Mouse (Mus musculus) stomach, embryonic 14.5 days (tissue): ENCODE measurements at regions not wholly inside any gene's neighbourhood (a gene's known extent, or its start where the extent isn't known, plus 50 kb on each side); places are given as distances from the start of the nearest gene placed in this dataset.

Experiments
- ATAC-seq: fragments of 200-750 bp; cut with Nextera tagmentation; 2 replicates; pipeline ENCODE4 v1.8.0; 2017; ENCODE audit warnings: low read depth, moderate TSS enrichment; ENCODE audit not compliant: insufficient number of reproducible peaks, insufficient read depth, low FRiP score
- H3K27ac ChIP-seq: fragments of 300-500 bp; sonication (generic); 2 replicates; pipeline ENCODE4 v1.5.1; 2014; ENCODE audit warnings: mild to moderate bottlenecking, low read length, moderate library complexity, mixed read lengths
- H3K27me3 ChIP-seq: fragments of 300-500 bp; sonication (generic); 2 replicates; pipeline ENCODE4 v1.6.1; 2014; ENCODE audit warnings: low read length, control low read depth, mixed read lengths; ENCODE audit not compliant: control insufficient read depth, insufficient read depth
- H3K36me3 ChIP-seq: fragments of 300-500 bp; sonication (generic); 2 replicates; pipeline ENCODE4 v1.6.1; 2014; ENCODE audit warnings: mild to moderate bottlenecking, control low read depth, low read length, moderate library complexity, mixed read lengths; ENCODE audit not compliant: control insufficient read depth, insufficient read depth
- H3K4me1 ChIP-seq: fragments of 300-500 bp; sonication (generic); 2 replicates; pipeline ENCODE4 v1.6.1; 2014; ENCODE audit warnings: low read length, control low read depth, mixed read lengths; ENCODE audit not compliant: control insufficient read depth, insufficient read depth
- H3K4me2 ChIP-seq: fragments of 300-500 bp; sonication (generic); replicated peaks from 2 replicates; pipeline ENCODE4 v1.6.1; 2014; ENCODE audit warnings: low read depth, low read length, control low read depth
- H3K4me3 ChIP-seq: fragments of 300-500 bp; sonication (generic); 2 replicates; pipeline ENCODE4 v1.5.1; 2014; ENCODE audit warnings: low read depth, low read length, control low read depth
- H3K9ac ChIP-seq: fragments of 300-500 bp; sonication (generic); replicated peaks from 2 replicates; pipeline ENCODE4 v1.6.1; 2014; ENCODE audit warnings: low read depth, mild to moderate bottlenecking, control low read depth, low read length, moderate library complexity, mixed read lengths
- H3K9me3 ChIP-seq: fragments of 300-500 bp; sonication (generic); 2 replicates; pipeline ENCODE4 v1.6.1; 2016; ENCODE audit warnings: low read depth, low read length, control low read depth; ENCODE audit not compliant: control insufficient read depth
- whole genome bisulfite sequencing: fragments of 180-500 bp; shearing (Covaris S2); extraction: QIAGEN DNeasy Blood & Tissue Kit; methylation state at CpG from one replicate; pipeline ENCODE4 v1.1.7; 2014; 5-methylcytosine and 5-hydroxymethylcytosine counted together

- H3K36me3 ChIP-seq: no peaks in the 10 kb centered on the region
- no peaks in the 10 kb centered on the region for H3K9me3 ChIP-seq
- H3K4me3 ChIP-seq: no peak overlapping the region
- 77% methylated on average over 5 of the region's 5 CpGs for WGBS
- no peak overlapping the region for H3K27ac ChIP-seq
- no peaks in the 10 kb centered on the region for H3K27me3 ChIP-seq
- no peak overlapping the region for H3K9ac ChIP-seq
- no peaks in the 10 kb centered on the region for H3K4me1 ChIP-seq
- H3K4me2 ChIP-seq: no peak overlapping the region
- no peak for ATAC-seq
Observed at GRCm38 (mm10) chr2:72541246-72541645, 65.3 kb downstream of the Cdca7 start.

- no peak overlapping the region for H3K27ac ChIP-seq
- ATAC-seq: no peak
Observed at GRCm38 (mm10) chr2:72545453-72545852, 69.5 kb downstream of the Cdca7 start.

GRCm38 (mm10) chr2:72546476-72546875 lies 70.5 kb downstream of the Cdca7 start:
- H3K4me1 ChIP-seq: no peaks in the 10 kb centered on the region
- H3K27ac ChIP-seq: no peak overlapping the region
- WGBS: 73% methylated on average over 5 of the region's 5 CpGs
- H3K4me2 ChIP-seq: no peak overlapping the region
- no peak for ATAC-seq
- no peaks in the 10 kb centered on the region for H3K36me3 ChIP-seq
- H3K9me3 ChIP-seq: no peaks in the 10 kb centered on the region
- no peaks in the 10 kb centered on the region for H3K27me3 ChIP-seq
- H3K4me3 ChIP-seq: no peak overlapping the region
- no peak overlapping the region for H3K9ac ChIP-seq

More at GRCm38 (mm10) chr2:72545453-72545852, 69.5 kb downstream of the Cdca7 start:
- Histone ChIP-seq H3K27me3 (no peaks in the 10 kb centered on the region), H3K36me3 (no peaks in the 10 kb centered on the region), H3K4me1 (no peaks in the 10 kb centered on the region), H3K4me2 (no peak overlapping the region), H3K9ac (no peak overlapping the region), H3K9me3 (no peaks in the 10 kb centered on the region), H3K4me3 (no peak overlapping the region)
- 94% methylated on average over 1 of the region's 1 CpGs for WGBS

GRCm38 (mm10) chr2:72546963-72547362 lies 71.0 kb downstream of the Cdca7 start:
- Histone ChIP-seq H3K36me3 (no peaks in the 10 kb centered on the region), H3K9ac (no peak overlapping the region), H3K4me3 (no peak overlapping the region), H3K4me1 (no peaks in the 10 kb centered on the region), H3K27ac (no peak overlapping the region), H3K9me3 (no peaks in the 10 kb centered on the region), H3K27me3 (no peaks in the 10 kb centered on the region), H3K4me2 (no peak overlapping the region)
- WGBS: 30% methylated on average over 4 of the region's 4 CpGs
- ATAC-seq: no peak

- no peak overlapping the region for H3K4me2 ChIP-seq
- ATAC-seq: no peak
- H3K36me3 ChIP-seq: no peaks in the 10 kb centered on the region
- H3K9me3 ChIP-seq: no peaks in the 10 kb centered on the region
- no peak overlapping the region for H3K4me3 ChIP-seq
- no peaks in the 10 kb centered on the region for H3K4me1 ChIP-seq
- WGBS: 57% methylated on average over 4 of the region's 4 CpGs
- no peak overlapping the region for H3K9ac ChIP-seq
- H3K27me3 ChIP-seq: no peaks in the 10 kb centered on the region
- H3K27ac ChIP-seq: no peak overlapping the region
Observed at GRCm38 (mm10) chr2:72551268-72551667, 75.3 kb downstream of the Cdca7 start.

GRCm38 (mm10) chr2:72554603-72555002 lies 78.6 kb downstream of the Cdca7 start:
- Histone ChIP-seq H3K36me3 (no peaks in the 10 kb centered on the region), H3K9ac (no peak overlapping the region), H3K4me3 (no peak overlapping the region), H3K4me2 (no peak overlapping the region), H3K4me1 (0 out of 2 replicates have a peak, but pooled peaks cover 4% of the 10 kb centered on the region), H3K9me3 (no peaks in the 10 kb centered on the region), H3K27ac (no peak overlapping the region), H3K27me3 (no peaks in the 10 kb centered on the region)
- WGBS: 78% methylated on average over 5 of the region's 5 CpGs
- ATAC-seq: no peak

- 85% methylated on average over 4 of the region's 4 CpGs for WGBS
- no peaks in the 10 kb centered on the region for H3K27me3 ChIP-seq
- no peak for ATAC-seq
- H3K36me3 ChIP-seq: no peaks in the 10 kb centered on the region
- no peak overlapping the region for H3K9ac ChIP-seq
- no peaks in the 10 kb centered on the region for H3K9me3 ChIP-seq
- 0 out of 2 replicates have a peak, but pooled peaks cover 4% of the 10 kb centered on the region for H3K4me1 ChIP-seq
- H3K27ac ChIP-seq: no peak overlapping the region
- H3K4me3 ChIP-seq: no peak overlapping the region
- H3K4me2 ChIP-seq: no peak overlapping the region
Observed at GRCm38 (mm10) chr2:72555116-72555515, 79.2 kb downstream of the Cdca7 start.

GRCm38 (mm10) chr2:72555556-72555955 lies 79.6 kb downstream of the Cdca7 start:
- Histone ChIP-seq H3K4me1 (0 out of 2 replicates have a peak, but pooled peaks cover 4% of the 10 kb centered on the region), H3K9me3 (no peaks in the 10 kb centered on the region), H3K9ac (no peak overlapping the region), H3K36me3 (no peaks in the 10 kb centered on the region), H3K27me3 (no peaks in the 10 kb centered on the region), H3K4me3 (no peak overlapping the region), H3K4me2 (no peak overlapping the region), H3K27ac (no peak overlapping the region)
- 51% methylated on average over 6 of the region's 6 CpGs for WGBS
- no peak for ATAC-seq

GRCm38 (mm10) chr2:72556064-72556821 lies 80.3 kb downstream of the Cdca7 start:
- H3K4me2 ChIP-seq: no peak overlapping the region
- 60% methylated on average over 8 of the region's 8 CpGs for WGBS
- H3K9ac ChIP-seq: no peak overlapping the region
- H3K27ac ChIP-seq: no peak overlapping the region
- H3K4me3 ChIP-seq: no peak overlapping the region
- no peaks in the 10 kb centered on the region for H3K27me3 ChIP-seq
- 0 out of 2 replicates have a peak, but pooled peaks cover 4% of the 10 kb centered on the region for H3K4me1 ChIP-seq
- no peaks in the 10 kb centered on the region for H3K9me3 ChIP-seq
- no peak for ATAC-seq
- no peaks in the 10 kb centered on the region for H3K36me3 ChIP-seq
